Mouse (Mus musculus): ENCODE data around the gene Gm5426. TPM values are rescaled to one million over a fixed set of nuclear protein-coding genes. Genes with fewer than 3 reads are reported as not detected.

Gene Gm5426
- polyA plus RNA-seq, 1 experiment: not detected

- no peak for TF ChIP-seq GATA1 (IDR thresholded peaks at IDR 0.05; ENCODE audit: low read length)
These were observed 36.6 kb downstream of the Gm5426 start for GRCm38 (mm10) chr10:96172964-96173363.

DNA sequence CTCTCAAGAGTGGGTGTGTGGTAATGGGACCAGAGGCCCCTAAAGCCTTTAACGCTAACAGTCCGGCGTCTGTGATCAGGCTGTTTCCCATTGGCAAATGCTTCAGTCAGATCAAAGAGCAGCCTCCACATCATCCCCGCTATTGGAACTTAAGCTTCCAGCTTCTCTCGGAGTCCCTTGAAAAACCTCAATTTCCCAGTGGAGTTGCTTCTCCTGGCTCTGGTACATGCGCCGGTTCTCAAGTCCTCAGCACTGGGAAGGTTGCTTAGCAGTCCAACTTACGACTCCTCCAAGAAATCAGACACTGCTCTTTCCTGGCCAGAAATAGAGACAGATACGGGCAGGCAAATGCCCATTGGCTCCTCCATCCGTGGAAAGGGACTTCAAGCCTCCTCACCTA lies 37.4 kb downstream of the Gm5426 start:
- no peak for TF ChIP-seq GATA1 (IDR thresholded peaks at IDR 0.05; ENCODE audit: low read length)

DNA sequence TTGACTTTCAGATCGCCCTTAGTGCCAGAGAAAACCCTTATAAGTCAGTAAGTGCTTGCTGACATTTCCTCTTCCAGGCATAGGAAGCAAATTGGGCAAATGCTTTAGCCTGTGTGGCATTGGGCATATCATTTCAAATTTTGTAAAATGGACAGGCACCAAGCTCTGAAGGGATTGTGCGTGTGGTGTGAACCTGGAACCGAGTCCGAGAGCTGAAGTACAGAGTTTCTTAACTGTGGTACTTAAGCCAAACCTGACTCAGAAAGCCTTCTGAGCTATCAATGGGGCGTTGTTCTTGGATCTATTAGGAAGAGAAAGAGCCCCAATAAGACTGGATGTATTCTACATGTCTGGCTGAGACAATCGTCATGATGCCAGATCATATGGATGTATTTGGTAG lies 40.5 kb downstream of the Gm5426 start:
- no peak for TF ChIP-seq GATA1 (IDR thresholded peaks at IDR 0.05; ENCODE audit: low read length)

- TF ChIP-seq GATA1 (IDR thresholded peaks at IDR 0.05; ENCODE audit: low read length): no peak
These were observed 44.4 kb downstream of the Gm5426 start for GRCm38 (mm10) chr10:96180554-96181397.

DNA sequence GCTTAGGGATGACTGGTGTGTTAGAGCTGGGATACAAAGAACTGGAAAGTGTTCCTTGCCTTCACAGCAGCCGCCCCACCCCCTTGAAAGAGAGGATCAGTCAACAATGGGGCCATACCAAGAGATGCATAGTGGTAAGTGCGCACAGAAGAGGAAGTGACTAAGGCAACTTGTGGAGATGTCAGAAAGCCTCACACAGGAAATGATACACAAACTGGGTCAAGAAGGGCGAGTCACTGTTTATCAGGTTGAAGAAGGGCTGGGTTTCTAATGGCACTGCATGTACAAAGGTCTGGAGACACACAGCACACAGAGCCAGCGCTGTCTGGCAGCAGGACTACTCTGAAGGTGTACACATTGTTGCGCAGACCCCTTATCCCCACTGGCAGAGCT lies 45.0 kb downstream of the Gm5426 start:
- no peak for TF ChIP-seq GATA1 (IDR thresholded peaks at IDR 0.05; ENCODE audit: low read length)

GRCm38 (mm10) chr10:96181883-96182628 lies 45.7 kb downstream of the Gm5426 start:
- no peak for TF ChIP-seq GATA1 (IDR thresholded peaks at IDR 0.05; ENCODE audit: low read length)

DNA sequence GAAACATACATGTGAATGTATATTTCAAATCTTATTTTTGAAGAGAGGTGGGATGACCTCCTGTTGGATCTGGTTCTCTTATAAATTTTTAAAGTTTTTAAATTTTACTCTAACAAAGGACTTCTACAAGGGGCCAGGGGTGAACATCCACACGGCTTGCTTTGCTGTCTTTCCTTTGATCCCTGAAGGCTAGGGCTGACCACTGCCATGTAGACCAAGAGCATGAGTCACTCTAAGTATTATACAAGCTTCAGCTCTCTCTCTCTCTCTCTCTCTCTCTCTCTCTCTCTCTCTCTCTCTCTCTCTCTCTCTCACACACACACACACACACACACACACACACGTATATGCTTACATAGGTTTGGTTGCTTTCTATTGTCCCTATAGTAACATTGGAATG lies 48.6 kb downstream of the Gm5426 start:
- TF ChIP-seq GATA1 (IDR thresholded peaks at IDR 0.05; ENCODE audit: low read length): no peak

GRCm38 (mm10) chr10:96185601-96186000 lies 49.2 kb downstream of the Gm5426 start:
- no peak for TF ChIP-seq GATA1 (IDR thresholded peaks at IDR 0.05; ENCODE audit: low read length)

Other genes with a start within 250 kb of the Gm5426 start
- gene Eea1, start 196.0 kb upstream of the Gm5426 start, polyA plus RNA-seq (2012): 8.1 and 8.2 TPM in 2 replicates